Mouse (Mus musculus): ENCODE results near the gene Cd180.

DNA sequence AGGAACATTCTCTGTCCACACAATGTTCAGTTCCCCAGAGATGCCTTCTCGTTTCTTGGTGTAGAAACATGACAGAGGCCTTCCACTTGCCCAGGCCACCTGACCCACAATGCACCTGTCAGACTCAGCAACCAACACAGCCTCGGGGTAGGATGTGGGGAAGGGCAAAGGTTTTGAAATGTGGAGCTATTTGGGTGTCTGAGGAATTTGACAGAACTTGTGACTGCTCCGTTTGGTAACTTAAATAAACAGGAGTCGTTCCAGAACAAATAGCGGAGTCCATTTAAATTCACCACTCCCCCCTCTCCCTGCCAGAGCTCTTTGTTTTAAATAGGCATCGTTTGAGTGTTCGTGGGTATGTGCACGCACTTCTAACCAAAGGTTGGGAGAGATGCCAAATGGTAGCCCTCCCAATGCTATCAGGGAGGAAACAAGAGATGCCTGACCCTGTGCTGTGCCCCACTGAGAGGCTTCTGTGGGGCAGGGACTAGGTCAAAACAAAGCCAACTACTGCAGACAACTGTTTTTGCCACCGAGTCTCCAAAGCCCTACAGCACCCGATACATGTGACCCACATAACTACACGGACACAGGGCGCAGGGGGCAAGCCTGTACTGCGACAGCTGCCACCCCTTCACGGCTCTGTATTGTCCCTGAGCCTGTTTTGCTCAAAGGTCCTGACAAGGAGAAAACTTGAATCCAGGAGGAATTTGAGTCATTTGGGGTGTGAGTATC is 23.7 kb upstream of the Cd180 start:
- no peak for TF ChIP-seq POLR2A (IDR thresholded peaks at IDR 0.05; ENCODE audit: borderline replicate concordance, extremely low read depth, low read depth, low read length)
- TF ChIP-seq CTCF (IDR thresholded peaks at IDR 0.05; ENCODE audit: insufficient read depth, low read length) = no peak
